Mouse (Mus musculus) retina, adult 2 months (tissue): ENCODE measurements around the gene Zfp157.
"Not testable (repeated sequence)": the region's sequence is repeated elsewhere in the genome, so short reads cannot be mapped to it uniquely, and the experiment has no call there.

Experiments used
- DNase-seq: peaks from one replicate; pipeline ENCODE4 v3.0.0-alpha.2; 2012; ENCODE audit warnings: low read depth, low spot score

Gene Zfp157

DNA sequence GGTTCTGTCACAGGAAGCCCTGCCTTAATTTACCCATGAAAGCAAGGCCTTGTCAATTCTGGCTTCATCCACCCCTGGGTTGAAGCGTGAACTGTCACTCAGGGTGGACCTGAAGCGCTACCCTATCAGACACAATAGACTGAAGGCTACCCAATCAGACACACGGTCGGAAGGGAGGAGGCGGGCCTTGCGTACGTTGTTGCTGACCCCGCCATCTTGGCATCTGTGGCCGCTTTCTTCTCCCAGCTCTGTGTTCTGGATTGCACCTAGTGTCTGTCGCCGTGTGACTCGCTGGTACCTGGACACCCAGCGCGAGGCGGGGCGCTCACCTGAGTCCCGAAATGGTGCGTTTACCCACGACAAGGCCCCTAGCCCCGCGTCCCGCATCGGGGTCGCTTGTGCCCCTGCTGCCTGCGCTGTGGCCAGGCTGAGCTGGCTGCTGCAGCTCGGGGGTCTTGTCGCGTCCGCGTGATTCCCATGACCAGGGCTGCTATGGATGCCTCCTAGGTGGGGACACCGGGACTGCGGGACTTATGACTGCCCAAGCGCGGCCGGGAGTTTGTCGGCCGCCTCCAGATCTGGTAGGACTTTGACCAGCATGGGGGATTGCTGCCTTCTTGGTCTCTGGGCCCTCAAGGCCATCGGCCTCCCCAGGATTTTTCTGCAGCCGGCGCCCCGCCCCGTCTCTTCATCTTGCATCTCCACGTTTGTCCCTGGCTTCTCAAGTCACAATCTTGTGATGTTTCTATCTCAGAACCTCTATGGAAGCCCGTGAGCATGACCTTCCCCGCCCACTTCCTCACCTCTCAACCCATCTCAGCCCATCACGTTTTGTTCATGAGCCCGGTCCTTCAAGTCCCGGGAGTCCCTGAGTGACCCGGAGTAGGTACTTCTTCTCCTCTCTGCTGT, at the start of gene Zfp157:
Zfp157 (plus strand) TSS at position 183 of the 909 bp plus-strand sequence.
- peak; percentile 80 for DNase-seq

DNA sequence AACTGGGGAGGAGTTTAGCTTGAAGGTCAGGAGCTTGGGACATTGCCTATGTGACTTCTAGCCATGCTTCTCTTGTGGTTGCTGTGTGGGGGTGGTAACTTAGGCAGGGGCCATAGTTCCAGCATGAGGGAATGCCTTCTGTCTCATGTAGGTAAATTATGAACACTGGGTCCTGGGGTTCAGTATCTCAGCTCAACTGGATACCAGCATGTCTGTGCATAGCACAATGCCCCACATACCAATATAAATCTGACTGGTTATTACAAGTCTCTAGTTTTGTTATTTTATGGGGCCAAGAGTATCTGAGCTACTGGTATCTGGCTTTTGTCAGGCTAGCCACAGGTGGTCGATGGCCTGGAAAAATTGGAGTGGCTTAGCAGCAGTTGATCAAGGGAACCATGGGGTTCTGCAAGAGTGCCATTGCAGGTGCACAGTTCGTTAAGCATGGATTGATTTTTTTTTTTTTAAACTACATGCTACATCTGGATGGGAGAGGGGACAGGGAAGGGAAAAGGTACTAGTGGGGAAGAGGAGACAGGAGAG, 43.4 kb upstream of the Zfp157 start:
- no peak for DNase-seq

DNA sequence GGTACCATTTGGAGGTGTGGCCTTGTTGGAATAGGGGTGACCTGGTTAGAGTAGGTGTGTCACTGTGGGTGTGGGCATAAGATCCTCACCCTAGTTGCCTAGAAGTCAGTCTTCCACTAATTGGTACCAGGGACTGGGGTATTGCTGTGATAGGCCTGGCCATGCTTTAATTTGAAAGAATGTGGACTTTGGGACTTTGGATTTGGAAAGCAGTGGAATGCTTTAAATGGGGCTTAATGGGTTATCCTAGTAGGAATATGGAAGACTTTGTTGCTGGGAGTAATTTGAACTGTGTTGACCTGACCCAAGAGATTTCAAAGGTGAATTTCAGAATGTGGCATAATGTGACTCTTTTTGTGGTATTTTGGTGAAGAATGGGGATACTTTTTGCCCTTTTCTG, 40.8 kb upstream of the Zfp157 start:
- not testable (repeated sequence) for DNase-seq

DNA sequence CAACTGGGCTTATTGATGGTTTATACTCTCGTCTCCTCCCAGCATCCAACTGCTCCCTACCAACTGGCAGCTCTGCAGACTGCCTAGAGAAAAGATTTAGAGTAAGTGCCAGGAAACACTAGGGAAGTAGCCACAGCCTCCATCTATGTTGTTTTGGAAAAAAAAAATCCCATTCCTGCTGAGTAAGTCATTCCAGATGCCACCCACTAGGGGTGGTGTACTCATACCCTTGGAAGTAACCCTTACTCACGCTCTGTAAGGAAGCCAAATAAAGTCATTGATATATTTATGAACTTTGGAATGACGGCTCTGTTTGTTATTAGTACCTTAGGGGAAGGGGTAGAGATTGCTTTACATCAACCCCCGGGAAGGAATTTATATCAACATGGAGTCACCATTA, 17.1 kb downstream of the Zfp157 start:
- no peak for DNase-seq

DNA sequence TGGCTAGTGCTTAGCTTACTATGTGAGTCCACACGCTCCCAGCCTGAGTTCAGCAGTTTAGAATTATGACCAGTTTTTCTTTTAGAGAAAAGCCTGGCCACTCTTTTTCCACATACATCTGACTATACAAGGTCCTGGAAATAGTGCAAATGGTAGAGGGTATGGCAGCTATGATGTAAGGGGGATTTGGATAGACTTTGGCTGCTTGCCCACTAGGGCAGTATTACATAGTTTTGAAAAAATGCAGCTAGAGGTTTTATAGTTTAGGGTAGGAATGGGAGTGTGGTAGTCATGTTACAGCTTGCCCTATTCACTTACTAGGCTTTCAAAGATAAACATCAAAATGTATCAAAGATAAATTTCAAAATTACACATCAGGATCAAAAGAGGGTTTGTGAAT, 17.8 kb downstream of the Zfp157 start:
- DNase-seq = no peak

DNA sequence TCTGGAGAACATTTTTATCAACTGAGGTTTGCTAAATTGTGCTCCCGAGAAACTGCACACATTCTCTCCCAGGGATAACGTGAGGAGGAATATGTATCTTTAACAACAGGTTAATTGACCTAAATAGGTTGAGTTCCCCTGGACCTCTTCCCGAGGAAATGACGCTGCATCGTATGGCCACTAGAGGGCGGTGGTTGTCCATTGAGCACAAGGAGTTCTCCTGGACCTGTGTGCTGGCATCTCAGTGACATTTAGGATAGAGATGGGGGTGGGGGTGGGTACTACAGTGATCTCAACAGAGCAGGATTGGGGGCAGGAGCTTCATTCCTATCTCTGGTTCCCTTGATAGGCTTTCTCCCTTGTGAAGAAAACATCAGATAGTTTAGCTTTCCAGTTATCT, 32.3 kb downstream of the Zfp157 start:
- DNase-seq = peak; percentile 25

DNA sequence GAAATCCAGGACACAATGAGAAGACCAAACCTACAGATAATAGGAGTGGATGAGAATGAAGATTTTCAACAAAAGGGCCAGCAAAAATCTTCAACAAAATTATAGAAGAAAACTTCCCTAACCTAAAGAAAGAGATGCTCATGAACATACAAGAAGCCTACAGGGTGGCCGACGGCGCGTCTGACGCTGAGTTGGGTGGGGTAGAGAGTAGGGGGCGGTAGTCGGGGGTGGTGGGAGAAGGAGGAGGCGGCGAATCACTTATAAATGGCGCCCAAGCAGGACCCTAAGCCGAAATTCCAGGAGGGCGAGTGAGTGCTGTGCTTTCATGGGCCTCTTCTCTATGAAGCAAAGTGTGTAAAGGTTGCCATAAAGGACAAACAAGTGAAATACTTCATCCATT, 63.3 kb downstream of the Zfp157 start:
- not testable (repeated sequence) for DNase-seq
